Mouse (Mus musculus) liver, postnatal 0 days (tissue): Measurements from ENCODE around the gene Cttn.

Source experiments
- CTCF ChIP-seq: sonication (generic); IDR thresholded peaks from 2 replicates; pipeline ENCODE4 v1.5.1; 2016; ENCODE audit warnings: antibody characterized with exemption, low read depth
- EP300 ChIP-seq: IDR thresholded peaks from 2 replicates; pipeline ENCODE4 v1.6.1; 2016; ENCODE audit warnings: antibody characterized with exemption, low read depth, mild to moderate bottlenecking

- TF ChIP-seq CTCF = no peak
- no peak for TF ChIP-seq EP300
These were observed 79.1 kb downstream of the Cttn start for GRCm38 (mm10) chr7:144391727-144392126.
